Mouse (Mus musculus) activated CD4-positive, CD25-positive, alpha-beta regulatory T cell, adult 4 months (primary cell): ENCODE data around the gene Itpr2. TPM values are rescaled to one million over a fixed set of nuclear protein-coding genes. Genes with fewer than 3 reads are reported as not detected.

Experiments used
- ATAC-seq: one replicate; pipeline ENCODE4 v1.8.0; 2017
- polyA plus RNA-seq, 2 experiments: library from polyadenylated mRNA; unstranded; fragments of 100-300 nt; shearing (Covaris generic); gene quantifications; one replicate each; pipeline ENCODE4 v1.2.1; 2017

The Itpr2 gene
- polyA plus RNA-seq, 2 experiments from 2014 or later, result 69.2 to 77.7 TPM

DNA sequence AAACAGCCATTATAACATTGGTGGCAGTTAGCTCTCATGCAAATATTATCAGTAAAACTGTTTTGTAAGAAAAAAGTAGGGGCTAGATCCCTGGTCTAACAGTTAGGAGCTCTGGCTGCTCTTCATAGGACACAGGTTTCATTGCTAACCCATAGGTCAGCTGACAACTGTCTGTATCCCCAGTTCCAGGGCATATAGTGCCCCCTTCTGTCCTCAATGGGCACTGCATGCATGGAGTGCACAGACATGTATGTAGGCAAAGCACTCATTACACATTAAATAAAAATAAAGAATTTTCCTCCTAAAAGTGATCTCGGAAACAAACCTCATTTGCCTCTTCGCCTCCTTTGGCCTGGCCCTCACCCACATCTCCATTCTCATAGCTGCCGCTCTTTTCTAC lies 157.3 kb downstream of the Itpr2 start:
- no peak for ATAC-seq

DNA sequence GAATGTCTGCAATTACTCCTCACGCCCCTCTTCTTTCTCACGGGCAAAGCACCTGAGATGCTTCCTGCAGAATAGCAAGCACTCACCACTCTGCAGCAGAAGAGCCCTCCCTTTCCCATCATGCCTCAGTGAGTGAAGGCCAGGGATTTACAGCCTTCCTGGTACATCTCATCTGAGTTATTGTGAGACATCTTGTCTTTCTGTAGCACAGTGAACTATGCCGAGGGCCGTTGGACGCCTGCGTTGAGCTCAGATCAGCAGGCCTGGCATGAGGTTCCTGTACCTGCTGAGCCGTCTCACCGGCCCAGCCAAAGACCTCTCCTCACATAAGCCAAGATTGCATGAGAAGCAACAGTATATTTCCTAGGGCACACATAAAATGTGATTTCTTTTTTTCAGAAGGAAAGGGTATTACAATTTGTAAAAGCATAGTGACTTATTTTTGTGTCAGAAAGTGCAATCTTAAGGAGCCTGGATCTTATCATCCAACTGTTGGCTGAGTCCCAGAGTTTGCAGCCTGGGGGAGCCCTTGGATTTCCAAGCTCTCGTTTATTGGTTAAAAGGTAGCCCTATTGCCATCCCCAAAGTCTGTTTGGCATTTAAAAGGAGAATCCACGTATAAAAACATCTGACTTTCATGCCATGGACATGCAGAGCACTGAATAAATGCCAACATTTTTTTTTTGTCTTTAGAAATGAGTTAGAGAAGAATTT lies 158.2 kb downstream of the Itpr2 start:
- no peak for ATAC-seq

DNA sequence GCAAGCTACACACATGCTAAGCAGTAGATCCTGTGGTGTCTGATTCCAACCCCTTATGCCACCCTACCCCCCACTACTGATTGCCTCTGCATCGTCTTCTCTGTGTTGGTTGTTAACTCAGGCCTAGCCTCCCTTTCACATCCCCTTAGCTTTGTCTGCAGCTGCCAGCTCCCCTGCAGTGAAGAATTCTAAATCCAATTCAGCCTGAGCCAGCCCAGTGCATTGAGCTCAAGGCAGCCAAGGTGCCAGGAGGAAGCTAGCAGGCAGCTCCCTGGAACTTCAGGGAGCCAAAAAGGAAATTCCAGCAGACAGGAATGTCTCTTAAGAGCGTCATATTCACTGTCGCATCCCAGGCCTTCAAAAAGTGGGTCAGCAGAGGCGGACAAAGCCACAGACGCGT lies 159.0 kb downstream of the Itpr2 start:
- ATAC-seq, result no peak

DNA sequence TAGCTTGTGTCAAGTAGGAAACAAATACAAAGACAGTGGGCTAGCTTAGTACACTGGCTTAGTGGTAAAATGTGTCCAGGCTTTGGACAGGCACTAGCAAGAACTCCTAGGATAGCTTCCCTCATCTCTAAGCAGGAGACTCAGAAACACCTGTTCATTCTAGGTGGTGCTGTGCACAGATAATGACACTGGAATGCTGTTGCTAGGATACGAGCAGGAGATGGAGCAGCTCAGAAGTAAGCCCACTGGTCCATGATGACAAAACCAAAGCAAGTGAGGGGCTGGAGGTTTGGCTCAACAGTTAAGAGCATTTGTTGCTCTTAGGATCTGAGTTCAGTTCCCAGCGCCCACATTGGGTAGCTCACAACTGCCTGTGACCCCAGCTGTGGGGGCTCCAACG lies 160.1 kb downstream of the Itpr2 start:
- ATAC-seq, result no peak

DNA sequence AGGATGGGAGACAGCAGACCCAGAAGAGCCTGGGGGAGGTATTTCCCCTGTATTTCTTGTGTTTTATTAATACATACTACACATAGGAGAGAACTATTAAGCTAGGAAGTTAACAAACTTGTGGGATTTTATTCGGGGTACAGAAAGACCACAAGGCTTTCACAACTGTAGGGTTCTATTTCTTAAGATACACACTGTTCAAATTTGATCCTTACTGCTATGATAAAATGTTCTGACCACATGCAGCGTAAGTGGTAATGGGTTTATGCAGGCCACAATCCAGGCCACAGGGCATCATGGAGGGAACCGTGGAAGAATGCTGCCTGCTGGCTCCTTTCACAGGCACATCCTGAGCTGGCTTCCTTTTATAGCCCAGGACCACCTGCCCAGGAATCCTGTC lies 160.6 kb downstream of the Itpr2 start:
- no peak for ATAC-seq

DNA sequence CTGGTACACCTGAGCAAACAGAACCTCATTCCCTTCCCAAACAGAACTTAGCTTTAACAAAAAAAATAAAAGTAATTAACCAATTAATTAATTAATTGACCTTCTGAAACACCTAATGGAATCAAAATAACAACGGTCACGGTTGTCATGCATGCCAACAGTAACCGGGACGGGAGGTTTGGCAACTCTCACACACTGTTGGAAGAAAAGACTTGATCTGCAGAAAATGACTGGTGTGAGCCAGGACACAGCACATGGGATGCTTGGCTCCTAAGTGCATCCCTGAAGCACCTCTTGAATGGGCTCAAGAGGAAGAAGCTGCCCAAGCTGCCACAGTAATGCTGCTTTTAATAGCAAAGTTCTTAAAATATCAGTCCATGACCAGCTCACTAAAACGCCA lies 161.1 kb downstream of the Itpr2 start:
- ATAC-seq, result no peak

DNA sequence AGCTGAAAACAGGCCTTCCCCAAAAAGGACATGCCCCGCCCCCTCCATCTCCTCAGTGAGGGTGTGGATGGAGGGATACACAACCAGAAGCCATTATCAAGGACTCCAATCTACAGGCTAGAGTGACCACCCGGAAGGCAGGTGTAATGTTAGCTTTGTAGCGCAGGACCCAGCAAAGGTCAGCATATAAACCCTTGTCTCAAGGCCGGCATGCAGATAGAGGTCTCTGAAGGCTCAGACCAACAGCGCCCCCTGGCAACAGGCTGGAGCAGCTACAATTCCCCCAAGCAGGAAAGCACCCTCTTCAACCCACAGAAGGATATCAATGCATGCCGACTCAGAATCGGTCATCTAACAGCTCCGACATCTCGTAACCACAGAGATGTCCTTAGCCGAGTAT lies 162.2 kb downstream of the Itpr2 start:
- no peak for ATAC-seq

DNA sequence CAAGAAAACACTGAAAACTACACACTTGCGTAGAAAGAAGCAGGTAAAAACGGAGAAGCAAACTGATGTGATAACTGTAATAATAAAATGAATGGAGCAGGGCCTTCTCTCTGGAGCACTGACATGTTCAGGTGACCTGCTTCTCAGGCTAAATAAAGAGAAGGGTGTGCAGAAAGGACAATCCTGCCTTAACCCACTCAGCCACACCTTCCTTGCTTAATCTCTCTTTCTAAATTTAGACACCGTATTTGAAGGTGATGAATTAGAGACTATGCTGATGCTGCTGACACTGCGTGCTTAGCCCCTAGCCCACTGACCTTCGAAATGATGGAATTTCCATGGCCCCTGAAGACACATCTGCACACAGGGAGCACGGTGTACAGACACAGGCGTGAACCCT lies 164.8 kb downstream of the Itpr2 start:
- ATAC-seq, result no peak

DNA sequence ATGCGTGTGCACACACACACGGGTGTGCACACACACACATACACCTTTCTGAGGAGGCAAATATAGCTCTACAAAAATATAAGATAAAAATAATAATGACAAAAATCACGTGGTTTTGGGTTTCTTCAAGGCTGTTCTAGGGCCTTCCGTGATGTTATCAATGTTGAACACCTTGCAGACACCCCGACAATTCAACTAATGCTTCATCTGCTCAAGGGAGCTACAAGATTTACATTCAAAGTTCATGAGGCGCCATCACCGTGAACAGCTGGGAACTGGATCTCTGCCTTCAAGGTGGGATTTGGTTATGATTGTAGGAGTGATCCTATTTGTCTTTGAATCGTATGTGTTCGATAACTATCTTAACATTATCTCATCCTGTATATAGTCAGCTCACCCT lies 166.8 kb downstream of the Itpr2 start:
- ATAC-seq, result no peak

DNA sequence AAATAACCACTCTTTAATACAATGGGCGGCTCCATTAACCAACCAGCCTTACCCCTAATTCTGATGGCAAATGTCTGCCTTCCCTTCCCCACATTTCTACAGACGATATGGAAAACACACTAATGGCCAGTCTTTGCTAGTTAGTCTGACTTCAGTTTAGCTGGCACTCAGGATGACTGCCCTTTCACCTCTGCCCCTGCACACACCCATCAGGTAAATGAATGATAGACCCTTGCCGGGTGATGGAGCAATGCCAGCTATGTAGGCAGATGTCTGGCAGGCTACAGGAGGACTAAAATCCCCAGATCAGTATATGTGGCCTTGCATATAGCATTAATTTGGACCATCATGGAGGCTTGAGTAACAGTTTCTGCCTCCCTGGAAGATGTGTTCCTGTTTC lies 168.5 kb downstream of the Itpr2 start:
- no peak for ATAC-seq

DNA sequence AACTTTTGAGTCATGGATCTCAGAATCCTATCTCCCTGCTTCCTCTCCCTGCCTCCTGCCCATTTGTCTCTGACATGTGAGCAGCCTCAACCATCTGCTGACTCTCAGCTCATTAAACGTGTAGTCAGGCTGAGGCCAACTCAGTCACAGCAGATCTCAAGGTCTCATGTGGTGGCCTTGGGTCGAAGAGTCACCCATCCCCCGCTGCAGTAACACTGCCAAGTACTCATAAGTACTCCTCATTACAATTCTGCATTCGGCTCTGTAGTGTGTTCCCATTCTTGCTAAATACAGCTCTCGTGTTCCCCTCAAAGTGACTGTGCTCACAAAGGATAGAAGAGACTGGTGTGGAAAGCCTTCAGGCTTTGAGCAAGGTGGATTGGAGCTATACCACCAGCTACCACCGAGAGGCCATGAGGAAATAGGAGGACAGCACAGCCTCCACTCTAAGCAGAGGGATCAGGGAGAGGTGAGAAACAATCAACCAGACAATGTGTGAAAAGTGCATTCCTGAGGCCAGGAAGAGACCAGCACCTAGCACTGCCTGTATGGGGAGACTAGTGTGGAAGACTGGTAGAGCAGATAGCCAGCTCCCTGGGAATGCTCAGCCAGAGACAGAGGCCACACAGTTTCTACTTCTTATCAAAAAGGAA lies 170.9 kb downstream of the Itpr2 start:
- ATAC-seq, result no peak

DNA sequence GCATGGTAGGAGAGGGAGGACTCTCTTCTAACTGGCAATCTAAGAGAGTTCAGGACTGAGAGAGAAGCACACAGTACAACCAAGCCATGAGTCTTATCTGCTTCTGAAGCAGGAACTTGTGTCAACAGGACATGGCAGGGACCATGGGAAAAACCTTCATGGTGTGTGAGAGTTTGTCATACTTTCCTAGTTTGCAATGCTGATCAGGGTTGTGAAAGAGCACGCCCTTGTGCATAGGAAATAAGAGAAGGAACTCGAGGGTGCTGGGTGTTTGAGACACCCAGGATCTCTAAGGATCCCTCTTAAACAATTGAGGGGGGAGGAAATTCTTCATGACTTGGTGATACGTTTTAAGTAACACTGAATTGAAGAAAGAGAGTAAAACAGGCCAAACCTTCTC lies 172.9 kb downstream of the Itpr2 start:
- no peak for ATAC-seq

DNA sequence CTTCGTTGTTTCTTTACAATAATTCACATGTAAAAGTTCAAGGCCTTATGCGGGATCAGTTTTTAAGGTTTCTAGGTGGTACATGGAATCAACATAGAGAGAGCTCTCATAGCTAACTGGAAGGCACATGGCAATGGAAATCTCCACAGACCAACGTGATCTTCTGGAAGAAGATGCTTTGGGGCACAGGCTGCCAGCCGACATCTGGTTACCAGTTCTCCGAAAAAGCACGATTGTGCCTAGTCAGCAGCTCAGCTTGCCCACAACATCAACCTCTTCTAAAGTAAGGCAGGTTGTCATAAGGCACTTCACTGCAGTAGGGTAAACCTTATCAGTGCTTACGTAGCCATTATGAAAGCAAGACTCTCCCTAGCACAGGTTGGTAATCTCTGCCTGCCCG lies 175.4 kb downstream of the Itpr2 start:
- no peak for ATAC-seq

DNA sequence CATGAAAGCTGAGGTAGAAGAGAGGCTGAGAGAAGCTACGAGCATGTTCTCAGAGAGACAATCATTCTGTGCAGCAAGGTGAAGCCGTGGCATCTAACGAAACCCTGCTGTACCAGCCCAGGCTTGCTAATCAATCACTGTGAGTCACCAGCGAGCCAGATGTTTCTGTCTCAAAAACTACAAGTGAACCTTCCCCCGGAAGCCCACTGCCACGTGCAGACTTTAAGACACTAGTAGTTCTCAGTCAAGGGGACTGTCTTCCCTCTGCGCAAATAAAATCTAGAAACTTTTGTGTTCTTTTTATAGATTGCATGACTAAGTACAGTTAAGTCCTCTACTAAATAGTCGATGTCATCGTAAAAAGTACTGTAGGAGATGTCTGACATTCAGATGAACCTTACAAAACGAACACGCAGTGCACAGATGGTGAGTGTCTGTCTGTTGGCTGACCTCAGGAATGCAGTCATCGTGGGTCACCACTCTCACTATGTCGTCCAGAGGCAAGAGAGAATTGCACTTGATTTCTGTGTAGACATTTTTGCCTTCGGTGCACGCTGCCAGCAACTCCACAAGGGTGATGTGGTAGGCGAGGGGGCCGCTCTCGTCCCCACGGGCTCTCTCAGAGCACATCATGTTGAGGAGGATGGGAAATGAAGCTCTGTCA lies 177.3 kb downstream of the Itpr2 start:
- no peak for ATAC-seq

DNA sequence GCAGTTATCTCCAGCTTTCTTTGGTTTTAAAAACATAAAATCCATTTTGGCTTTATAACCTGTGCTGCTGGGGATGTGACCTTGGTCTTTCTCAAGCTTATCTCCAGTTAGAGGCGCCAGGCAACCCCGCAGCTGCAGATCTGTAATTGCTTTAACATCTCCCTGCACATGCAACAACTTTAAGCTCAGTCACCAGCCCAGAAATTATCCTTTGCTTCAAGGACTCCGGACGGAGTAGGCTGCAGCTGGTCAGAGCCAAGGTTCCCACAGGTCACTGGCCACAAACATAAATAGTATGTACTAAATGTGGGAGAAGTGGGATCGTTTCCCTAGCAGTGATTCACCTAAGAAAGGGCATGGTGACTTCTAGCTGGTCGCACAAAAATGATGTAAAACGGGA lies 179.5 kb downstream of the Itpr2 start:
- no peak for ATAC-seq

DNA sequence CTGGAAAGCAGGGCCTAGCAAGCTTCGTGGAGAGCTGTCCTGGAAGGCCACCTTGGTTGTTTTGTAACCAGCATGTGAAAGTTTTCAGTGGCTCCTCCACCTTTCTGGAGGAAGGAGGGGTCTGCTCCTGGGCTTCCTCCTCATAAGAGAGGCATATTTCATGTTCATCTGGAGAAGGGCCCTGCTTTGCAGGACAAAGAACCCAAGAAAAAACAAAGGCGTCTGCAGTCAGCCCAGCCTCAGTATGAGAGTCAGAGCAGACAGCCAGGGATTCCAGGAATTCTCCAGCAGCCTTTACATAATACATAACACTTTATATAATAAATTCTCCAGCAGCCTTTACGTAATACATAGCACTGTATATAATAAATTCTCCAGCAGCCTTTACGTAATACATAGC lies 180.1 kb downstream of the Itpr2 start:
- no peak for ATAC-seq

DNA sequence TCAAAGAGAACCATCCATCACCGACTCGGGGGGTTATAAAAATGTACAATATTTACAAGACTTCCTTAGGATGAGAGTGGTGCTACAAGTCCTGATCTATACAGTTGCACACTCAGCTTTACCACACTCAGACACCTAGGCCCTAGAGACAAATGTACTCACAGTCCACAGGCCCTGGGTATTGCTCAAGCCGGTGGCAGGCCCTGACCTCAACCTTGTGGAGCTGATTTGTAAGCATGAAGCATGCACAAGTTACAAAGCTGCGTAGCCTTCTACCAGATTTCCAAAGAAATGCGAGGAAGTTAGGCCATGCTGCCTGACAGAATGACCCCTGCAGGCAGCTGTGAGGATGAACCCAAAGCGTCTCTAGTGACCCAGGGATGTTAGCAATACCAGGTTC lies 185.6 kb downstream of the Itpr2 start:
- ATAC-seq, result no peak

DNA sequence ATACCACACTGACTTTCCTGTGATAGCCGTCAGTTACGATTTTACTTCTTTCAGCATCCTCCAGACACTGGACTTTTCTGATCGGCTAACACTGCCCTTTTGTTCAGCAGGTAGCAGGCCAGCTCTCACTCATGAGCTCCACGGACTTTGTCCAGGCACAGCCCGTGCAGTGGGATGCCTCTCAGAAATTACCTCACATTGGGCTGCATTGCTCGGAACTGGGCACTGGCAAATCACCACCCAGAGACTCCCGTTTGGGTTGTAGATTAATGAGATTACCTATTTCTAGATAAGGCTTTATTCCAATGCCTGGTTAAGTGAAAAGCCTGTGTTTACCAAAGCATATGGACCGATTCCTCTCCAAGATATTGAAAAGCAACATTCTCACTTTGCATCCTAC lies 186.9 kb downstream of the Itpr2 start:
- no peak for ATAC-seq

DNA sequence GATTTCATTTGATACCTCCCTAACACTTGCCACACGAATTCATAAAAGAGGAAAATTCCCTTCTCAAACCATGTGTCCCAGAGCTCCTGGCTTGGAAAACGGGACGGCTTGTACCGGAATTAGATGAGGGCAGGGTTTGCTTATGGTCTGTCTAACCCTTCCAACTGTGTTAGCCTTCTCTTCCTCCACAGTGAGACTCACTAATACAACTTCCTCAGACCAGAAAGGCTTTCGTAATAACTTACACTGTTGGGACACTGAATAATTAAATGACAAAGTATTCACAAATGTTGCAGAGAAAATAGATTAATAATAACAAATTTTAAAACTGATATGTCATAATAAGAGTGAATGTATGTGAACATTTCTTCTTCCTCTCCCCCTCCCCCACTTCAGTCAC lies 187.7 kb downstream of the Itpr2 start:
- no peak for ATAC-seq

DNA sequence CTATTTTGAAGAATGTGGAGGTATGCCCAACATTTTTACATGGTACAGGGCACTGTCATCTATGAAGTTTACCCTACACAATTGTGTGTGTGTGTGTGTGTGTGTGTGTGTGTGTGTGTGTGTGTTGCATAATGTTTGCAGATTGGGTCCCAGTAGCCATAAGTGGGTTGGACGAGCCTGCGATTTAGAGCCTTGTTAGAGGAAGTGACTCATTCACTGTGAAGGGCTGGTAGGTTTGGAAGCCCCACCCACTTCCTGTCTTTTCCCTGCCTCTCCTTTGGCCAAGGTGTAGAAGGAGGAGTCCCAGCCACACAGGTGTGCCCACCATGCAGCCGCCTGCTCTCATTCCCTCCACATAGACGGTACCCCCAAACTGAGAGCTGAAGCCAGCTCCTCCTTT lies 188.6 kb downstream of the Itpr2 start:
- peak; percentile 66 for ATAC-seq

DNA sequence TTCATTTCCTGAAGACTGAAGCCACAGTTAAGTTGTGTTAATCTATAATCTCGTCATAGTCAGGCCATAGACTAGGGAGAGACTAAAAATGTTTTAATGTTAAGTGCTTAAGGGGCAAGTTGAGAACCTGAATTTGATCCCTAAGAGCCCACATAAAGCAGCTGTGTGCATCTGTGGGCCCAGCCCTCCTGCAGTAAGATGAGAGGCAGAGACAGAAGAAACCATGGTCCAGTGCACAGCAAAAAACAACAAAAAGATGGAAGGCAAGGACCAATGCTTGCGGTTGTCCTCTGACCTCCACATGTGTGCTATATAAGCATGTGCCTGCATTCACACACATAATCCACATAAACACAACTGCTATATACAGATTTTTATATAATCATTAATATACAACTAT lies 191.8 kb downstream of the Itpr2 start:
- no peak for ATAC-seq

DNA sequence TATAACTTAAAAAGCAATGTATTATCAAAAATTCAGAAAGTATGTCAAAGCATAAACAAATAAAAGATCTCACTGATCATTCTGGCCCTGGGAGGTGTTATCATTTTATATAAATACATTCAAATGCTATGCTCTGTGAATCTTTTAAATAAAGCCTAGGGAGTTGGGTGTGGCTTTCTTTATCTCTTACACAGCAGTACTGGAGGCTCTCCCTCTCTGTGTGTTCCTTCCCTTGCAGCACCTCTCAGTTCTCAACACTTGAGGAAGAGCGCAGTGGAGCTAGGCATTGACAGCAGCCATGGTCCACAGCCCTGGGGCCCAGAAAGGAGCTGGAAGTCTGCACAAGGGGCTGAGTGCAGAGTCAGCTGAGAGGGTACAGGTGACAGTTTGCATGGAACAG lies 192.7 kb downstream of the Itpr2 start:
- ATAC-seq, result no peak

DNA sequence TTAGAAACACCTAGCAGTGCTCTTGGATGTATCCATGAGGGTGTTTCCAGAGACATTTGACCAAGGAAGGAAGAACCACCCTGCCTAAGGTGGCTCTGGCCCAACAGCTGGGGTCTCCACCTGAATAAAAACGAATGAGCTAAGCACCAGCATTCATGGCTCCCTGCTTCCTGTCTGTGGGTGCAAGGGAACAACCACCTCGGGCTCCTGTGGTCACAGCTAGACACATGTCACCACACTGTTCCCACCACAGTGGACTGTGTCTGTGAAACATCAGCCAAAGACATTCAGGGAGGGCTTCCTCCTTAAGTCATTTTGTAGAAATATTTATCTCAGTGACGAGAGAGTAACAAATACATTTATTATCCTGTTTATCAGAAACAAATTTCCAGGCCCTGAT lies 196.0 kb downstream of the Itpr2 start:
- ATAC-seq, result no peak

DNA sequence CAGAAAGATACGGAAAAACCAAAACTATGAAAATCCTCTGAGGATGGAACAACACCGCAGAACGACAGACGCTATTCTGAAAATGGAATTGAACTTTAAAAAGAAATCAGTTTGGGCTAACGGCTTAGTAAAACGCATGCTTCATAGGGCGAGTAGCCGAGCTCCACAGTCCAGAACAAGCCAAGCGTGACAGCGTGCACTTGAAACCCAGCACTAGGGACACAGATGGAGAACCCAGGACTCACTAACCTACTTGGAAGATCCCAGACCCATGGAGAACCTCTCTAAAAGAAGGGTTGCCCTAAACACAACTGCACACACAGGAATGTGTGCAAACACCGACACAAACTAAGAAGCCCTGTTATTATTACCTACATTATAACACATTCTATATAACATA lies 197.9 kb downstream of the Itpr2 start:
- ATAC-seq, result no peak
